Mouse (Mus musculus) CH12F3 (cell line): ENCODE results near the gene Nosip.
"Not testable (repeated sequence)": the region's sequence is repeated elsewhere in the genome, so short reads cannot be mapped to it uniquely, and the experiment has no call there.

Source experiments
- in situ Hi-C: fragments of 300-500 bp; cut with MboI; formaldehyde crosslinking; loops from 2 replicates; pipeline ENCODE4 v1.14.3; 2020; ENCODE audit warnings: low sequenced_read_pairs

The Nosip gene

DNA sequence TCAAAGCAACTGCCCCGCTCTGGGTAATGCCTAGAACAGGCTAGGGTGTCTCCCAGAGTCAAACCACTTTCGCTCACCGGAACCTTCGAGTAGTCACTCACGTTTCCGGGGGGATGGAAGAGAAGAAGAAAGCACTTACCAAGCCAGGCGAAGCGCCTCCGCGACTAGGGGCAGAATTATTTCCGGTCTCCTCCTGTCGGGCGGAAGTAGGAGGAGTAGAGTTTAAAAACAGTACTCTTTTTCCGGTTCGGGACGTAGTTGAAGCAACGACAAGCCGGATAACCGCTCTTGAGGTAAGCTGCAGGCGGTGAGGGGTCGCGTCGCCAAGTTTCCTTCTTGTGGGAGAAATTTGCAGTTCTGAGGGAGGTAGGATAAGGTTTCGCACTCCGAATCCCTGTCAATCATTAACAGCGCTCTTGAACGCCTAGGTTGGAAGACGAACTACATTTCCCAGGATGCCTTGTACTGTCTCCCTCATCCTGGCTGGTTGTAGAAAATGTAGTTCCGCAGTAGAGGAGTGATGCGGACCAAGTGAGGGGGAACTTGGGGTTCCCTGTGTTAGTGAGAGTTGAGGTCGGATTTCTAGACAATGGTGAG, at the start of gene Nosip, which contains the start of gene Prrg2:
Nosip (plus strand) TSS at position 191 of the 597 bp plus-strand sequence.
Prrg2 (minus strand) TSS at position 439 of the 597 bp plus-strand sequence.
- in situ Hi-C loops = no loop called here

DNA sequence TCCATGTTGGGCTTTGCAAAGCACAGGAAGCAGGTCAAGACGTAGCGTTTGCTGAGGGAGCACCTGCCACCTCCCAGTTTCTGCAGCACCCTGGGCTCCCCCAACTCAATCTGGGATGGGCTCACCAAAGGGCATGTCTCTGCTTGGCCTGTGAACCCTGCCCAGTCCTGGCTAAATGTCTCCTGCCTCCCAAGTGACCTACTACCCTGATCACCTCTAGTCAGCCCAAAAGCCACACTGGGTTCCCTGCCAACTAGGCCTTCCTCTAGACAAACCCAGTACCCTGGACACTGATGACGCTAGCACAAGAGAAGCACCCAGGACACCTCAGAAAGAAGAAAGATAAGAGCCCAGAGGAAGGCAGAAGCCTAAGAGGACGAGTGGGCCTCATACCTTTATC, 49.4 kb upstream of the Nosip start:
- in situ Hi-C loops = no loop called here

GRCm38 (mm10) chr7:45013366-45014095, 48.7 kb upstream of the Nosip start:
- in situ Hi-C loops = no loop called here

- in situ Hi-C loops = no loop called here
These were observed 48.2 kb upstream of the Nosip start for GRCm38 (mm10) chr7:45014096-45014451.

GRCm38 (mm10) chr7:45015344-45015956, 46.8 kb upstream of the Nosip start:
- in situ Hi-C loops = no loop called here

DNA sequence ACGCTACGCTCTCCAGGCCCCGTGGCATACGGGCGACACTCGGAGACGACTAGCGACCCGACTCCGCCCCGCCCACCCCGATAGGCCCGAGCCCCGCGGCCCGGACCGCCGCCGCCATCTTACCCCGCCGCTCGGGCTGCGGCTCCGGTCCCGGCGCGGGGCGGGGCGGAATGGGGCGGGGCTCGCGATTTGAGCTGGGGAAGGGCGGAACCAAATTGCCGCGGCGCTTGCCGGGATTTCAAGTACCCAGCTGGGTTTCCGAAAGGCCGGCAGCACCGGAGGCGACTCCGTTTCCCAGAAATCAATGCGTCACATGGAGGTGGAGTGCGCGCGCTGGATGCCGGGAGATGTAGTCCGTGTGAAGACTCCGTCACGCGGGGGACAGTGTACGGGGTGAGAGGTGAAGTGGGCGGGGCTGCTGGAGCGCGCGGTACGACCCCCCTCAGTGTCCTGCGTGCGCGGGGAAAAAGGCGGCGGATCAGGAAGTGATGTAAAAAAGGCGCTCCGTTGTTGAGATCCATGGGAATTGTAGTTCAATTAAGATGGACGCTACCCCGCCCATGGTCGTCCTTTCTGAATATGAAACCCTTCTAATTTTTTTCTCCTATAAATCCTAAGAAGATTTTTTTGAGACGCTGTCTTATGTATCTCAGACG, 46.1 kb upstream of the Nosip start, which contains the start of gene Scaf1:
Scaf1 (minus strand) TSS at position 407 of the 656 bp plus-strand sequence.
- in situ Hi-C loops = no loop called here

DNA sequence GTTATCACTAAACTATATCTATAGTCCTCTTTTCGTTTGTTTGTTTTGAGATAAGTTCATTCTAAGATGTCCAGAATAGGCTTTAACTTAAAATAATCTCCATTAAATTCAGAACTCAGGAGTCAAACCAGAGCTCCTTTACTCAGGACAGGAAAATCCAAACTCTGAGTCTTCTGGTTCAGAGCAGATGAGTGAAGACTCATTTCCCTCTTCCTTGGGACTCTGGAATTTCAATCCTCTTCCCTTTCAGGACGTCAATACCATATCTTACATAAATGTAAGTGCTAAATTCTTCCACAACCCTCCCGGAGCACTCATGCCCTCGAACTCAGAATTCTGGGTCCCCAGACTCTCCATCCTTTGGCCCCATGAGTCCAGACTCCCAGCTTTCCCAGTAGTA, 45.5 kb upstream of the Nosip start:
- in situ Hi-C loops = no loop called here

GRCm38 (mm10) chr7:45017242-45018061, 44.8 kb upstream of the Nosip start, which contains the start of gene Rras:
Rras (plus strand) TSS chr7:45017961.
- in situ Hi-C loops = no loop called here

DNA sequence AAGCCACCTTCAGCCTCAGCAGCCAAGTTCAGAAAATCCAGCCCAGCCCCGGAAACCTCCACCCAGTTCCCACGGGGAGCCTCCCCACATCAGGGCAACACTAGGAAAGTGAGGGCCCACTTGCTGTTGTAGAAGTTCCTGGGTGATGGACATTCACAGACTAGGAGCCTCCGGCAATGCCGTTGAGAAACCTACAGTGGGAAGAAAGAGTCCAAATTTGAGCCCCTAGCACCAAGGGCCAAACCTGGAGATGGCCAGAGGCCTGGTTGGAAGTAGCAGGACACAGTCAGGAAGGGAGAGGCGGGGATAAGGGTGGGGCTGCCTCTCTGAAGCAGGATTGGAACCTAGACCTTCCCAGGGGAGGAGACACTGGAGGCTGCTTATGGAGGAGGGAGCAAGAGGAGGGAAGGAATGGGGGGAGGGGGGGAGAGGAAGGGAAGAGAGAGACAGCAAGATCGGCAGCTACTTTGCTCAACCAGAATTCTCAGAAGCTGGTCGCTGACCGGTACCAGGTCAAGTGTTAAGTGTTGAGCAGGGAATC, 43.1 kb upstream of the Nosip start:
- in situ Hi-C loops = no loop called here

GRCm38 (mm10) chr7:45020225-45020624, 42.0 kb upstream of the Nosip start:
- in situ Hi-C loops = no loop called here

DNA sequence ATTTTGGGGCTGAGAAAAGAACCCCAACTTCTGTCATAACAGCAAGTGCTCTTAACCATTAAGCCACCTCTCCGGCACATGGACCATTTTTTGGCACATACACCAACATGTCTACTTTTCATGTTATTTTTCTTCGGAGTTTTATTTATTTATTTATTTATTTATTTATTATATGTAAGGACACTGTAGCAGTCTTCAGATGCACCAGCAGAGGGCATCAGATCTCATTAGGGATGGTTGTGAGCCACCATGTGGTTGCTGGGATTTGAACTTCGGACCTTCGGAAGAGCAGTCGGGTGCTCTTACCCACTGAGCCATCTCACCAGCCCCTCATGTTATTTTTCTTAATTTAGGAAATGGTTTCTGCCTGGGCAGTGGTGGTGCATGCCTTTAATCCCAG, 38.5 kb upstream of the Nosip start:
- in situ Hi-C loops = not testable (repeated sequence)

DNA sequence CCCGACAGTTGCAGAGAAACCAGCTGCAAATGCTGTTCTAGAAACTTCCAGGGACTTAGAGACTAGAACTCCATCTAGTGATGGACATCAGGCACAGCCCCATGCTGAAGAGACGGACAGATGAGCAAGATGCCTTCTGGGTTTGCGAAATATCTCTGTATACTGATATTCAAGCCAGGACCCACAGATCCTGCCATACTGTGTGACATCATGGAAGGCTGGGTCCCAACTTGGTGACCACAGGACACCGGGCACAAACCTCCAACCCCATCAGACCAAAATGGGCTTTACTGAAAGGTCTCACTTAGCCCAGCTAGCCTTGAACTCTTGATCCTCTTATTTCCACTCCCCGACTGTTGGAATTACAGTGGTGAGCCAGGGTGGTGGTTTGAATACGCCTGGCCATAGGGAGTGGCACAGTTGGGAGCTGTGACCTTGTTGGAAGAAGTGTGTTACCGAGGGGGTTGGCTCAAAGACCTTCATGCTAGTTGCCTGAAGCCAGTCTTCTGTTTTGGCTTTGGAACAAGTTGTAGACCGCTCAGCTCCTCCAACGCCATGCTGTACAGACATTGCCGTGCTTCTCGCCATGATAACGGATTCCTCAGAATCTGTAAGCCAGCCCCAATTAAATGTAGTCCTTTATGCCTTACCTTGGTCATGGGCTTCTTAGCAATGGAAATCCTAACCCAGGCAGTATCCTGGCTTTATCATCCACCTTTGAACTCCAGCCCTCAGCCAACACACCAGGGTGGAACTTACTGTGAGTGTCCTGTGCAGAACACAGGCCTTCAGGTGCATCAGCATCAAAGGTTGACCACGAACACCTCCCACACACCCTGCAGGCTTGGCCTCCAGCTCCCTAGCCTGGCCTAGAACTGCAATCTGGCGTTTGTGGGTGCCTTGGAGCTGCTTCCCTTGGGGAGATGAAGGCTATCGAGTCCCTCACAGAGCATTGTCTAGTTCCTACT, 37.7 kb upstream of the Nosip start:
- in situ Hi-C loops = no loop called here

- in situ Hi-C loops = no loop called here
These were observed 36.5 kb upstream of the Nosip start for GRCm38 (mm10) chr7:45025601-45026220.

DNA sequence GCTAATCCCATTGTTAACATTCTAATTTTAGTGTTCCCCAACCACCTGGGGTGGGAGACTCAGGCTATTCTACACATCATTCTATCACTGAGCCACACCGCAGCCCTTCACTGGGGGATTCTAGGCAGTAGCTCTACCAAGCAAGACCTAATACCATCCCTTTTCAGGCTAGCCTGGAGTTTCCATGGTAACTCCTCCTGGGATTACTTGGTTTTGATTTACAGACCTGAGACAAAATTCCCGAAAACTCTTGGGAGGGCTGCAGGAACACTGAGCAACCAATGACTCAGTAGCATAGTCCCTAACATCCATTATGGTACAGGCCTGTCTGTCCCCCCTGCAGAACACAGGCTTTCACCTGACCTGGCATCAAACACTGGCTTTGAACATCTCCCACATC, 36.0 kb upstream of the Nosip start:
- in situ Hi-C loops = no loop called here

GRCm38 (mm10) chr7:45027761-45028160, 34.5 kb upstream of the Nosip start:
- in situ Hi-C loops = no loop called here

- in situ Hi-C loops = no loop called here
These were observed 33.9 kb upstream of the Nosip start for GRCm38 (mm10) chr7:45028351-45028750.

GRCm38 (mm10) chr7:45029995-45030394, 32.2 kb upstream of the Nosip start:
- in situ Hi-C loops = no loop called here

DNA sequence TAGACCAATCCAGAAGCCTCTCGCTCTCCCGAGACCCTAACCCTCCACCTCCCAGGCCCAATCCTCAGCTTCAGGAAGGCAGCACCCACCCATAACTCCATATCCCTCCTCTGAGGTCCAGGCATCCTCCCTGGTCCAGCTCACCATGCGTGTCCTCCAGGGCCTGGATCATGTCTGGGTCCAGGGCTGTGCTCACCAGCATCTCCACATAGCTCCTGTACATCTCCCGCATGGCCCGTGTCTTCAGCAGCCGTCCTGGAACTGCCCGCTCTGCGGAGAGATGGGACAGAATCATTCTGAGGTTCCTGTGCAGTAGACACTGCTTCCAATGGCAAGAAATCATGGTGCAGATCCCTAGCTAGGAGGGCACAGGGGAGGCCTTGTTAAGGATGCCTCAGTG, 31.4 kb upstream of the Nosip start:
- in situ Hi-C loops = no loop called here
